Mouse (Mus musculus) CH12.LX (cell line): Measurements from ENCODE around the gene Olfr656. TPM values are rescaled to one million over a fixed set of nuclear protein-coding genes. Genes with fewer than 3 reads are reported as not detected.

ENCODE experiments used
- DNase-seq: peaks from one replicate; pipeline ENCODE4 v3.0.0-alpha.2; 2013; ENCODE audit errors: extremely low read depth
- H3K27ac ChIP-seq: 2 replicates; pipeline ENCODE4 v1.5.1; 2012; ENCODE audit warnings: low read depth, mild to moderate bottlenecking, control low read depth, moderate library complexity; ENCODE audit not compliant: insufficient read depth
- H3K27me3 ChIP-seq: replicated peaks from 2 replicates; pipeline ENCODE3; 2012; ENCODE audit warnings: inconsistent platforms
- H3K36me3 ChIP-seq, 2 experiments: replicated peaks in 1 of 2; 2 replicates each; pipeline versions ENCODE3 to v1.6.1; 2012; ENCODE audit warnings: inconsistent platforms in 1 of 2, low read length in 1 of 2, mild to moderate bottlenecking in 1 of 2, mixed read lengths in 1 of 2, moderate library complexity in 1 of 2; ENCODE audit not compliant: control insufficient read depth in 1 of 2, insufficient read depth in 1 of 2
- H3K4me1 ChIP-seq, 2 experiments: 2 replicates each; pipeline ENCODE4 v1.6.1; 2012; ENCODE audit warnings: inconsistent platforms in 1 of 2, moderate library complexity in 1 of 2; ENCODE audit not compliant: insufficient read depth in 2 of 2, control insufficient read depth in 1 of 2
- H3K4me2 ChIP-seq: 2 replicates; pipeline ENCODE4 v1.6.1; 2012; ENCODE audit warnings: low read depth, mild to moderate bottlenecking, control low read depth; ENCODE audit not compliant: poor library complexity, insufficient read depth, severe bottlenecking
- H3K4me3 ChIP-seq, 3 experiments: fragments of 150-350 bp in 1 of 3; sonication (generic) in 1 of 3; replicated peaks in 1 of 3; 2 replicates each; pipeline versions ENCODE3 to v1.5.1; 2011 to 2012; ENCODE audit warnings: low read depth in 2 of 3, low read length in 2 of 3, mild to moderate bottlenecking in 2 of 3, moderate library complexity in 2 of 3, control low read depth in 1 of 3, improper control_type of control experiment in 1 of 3, inconsistent platforms in 1 of 3, mixed read lengths in 1 of 3; ENCODE audit not compliant: poor library complexity in 1 of 3
- H3K79me2 ChIP-seq: replicated peaks from 2 replicates; pipeline ENCODE4 v1.6.1; 2012; ENCODE audit warnings: mild to moderate bottlenecking, moderate library complexity; ENCODE audit not compliant: control insufficient read depth, poor library complexity, insufficient read depth, severe bottlenecking; ENCODE audit errors: extremely low read depth
- H3K9ac ChIP-seq: 2 replicates; pipeline ENCODE4 v1.6.1; 2012; ENCODE audit warnings: low read depth, mild to moderate bottlenecking, control low read depth, moderate library complexity; ENCODE audit not compliant: insufficient read depth
- H3K9me3 ChIP-seq: replicated peaks from 2 replicates; pipeline ENCODE3; 2012; ENCODE audit warnings: low read length, inconsistent platforms, mixed read lengths
- BHLHE40 ChIP-seq: IDR thresholded peaks from 2 replicates; pipeline ENCODE4 v1.6.1; 2011; ENCODE audit warnings: mild to moderate bottlenecking, low read depth, low read length, improper control_type of control experiment
- CHD2 ChIP-seq: IDR thresholded peaks from 2 replicates; pipeline ENCODE4 v1.6.1; 2011; ENCODE audit warnings: low read length, improper control_type of control experiment
- CTCF ChIP-seq, 2 experiments: IDR thresholded peaks in 1 of 2; conservative IDR thresholded peaks in 1 of 2; 2 replicates each; pipeline ENCODE4 v1.5.1; 2011 to 2012; ENCODE audit warnings: low read depth in 2 of 2, low read length in 2 of 2, improper control_type of control experiment in 1 of 2, inconsistent platforms in 1 of 2, mild to moderate bottlenecking in 1 of 2, moderate library complexity in 1 of 2
- ELF1 ChIP-seq: IDR thresholded peaks from 2 replicates; pipeline ENCODE4 v1.6.1; 2014; ENCODE audit warnings: low read depth, mild to moderate bottlenecking, inconsistent platforms, low read length, improper control_type of control experiment
- EP300 ChIP-seq: IDR thresholded peaks from 2 replicates; pipeline ENCODE4 v1.6.1; 2011; ENCODE audit warnings: low read length, improper control_type of control experiment
- ETS1 ChIP-seq: conservative IDR thresholded peaks from 2 replicates; pipeline ENCODE4 v1.6.1; 2012; ENCODE audit warnings: low read depth, mild to moderate bottlenecking, inconsistent platforms, low read length, improper control_type of control experiment, moderate library complexity
- HCFC1 ChIP-seq: IDR thresholded peaks from 2 replicates; pipeline ENCODE4 v1.6.1; 2012; ENCODE audit warnings: low read depth, mild to moderate bottlenecking, inconsistent platforms, low read length, improper control_type of control experiment
- JUND ChIP-seq: conservative IDR thresholded peaks from 2 replicates; pipeline ENCODE4 v1.6.1; 2011; ENCODE audit warnings: low read depth, low read length, improper control_type of control experiment
- MAX ChIP-seq: IDR thresholded peaks from 2 replicates; pipeline ENCODE4 v1.6.1; 2011; ENCODE audit warnings: low read length, improper control_type of control experiment
- MEF2A ChIP-seq: IDR thresholded peaks from 2 replicates; pipeline ENCODE4 v1.6.1; 2014; ENCODE audit warnings: low read depth, mild to moderate bottlenecking, inconsistent platforms, low read length, improper control_type of control experiment, borderline replicate concordance
- NELFE ChIP-seq: IDR thresholded peaks from 2 replicates; pipeline ENCODE4 v1.6.1; 2011; ENCODE audit warnings: low read depth, low read length, improper control_type of control experiment
- NRF1 ChIP-seq: IDR thresholded peaks from 2 replicates; pipeline ENCODE4 v1.6.1; 2014; ENCODE audit warnings: low read depth, mild to moderate bottlenecking, inconsistent platforms, low read length, improper control_type of control experiment, moderate library complexity
- PAX5 ChIP-seq: IDR thresholded peaks from 2 replicates; pipeline ENCODE4 v1.6.1; 2012; ENCODE audit warnings: low read length, inconsistent platforms, mixed read lengths
- POLR2A ChIP-seq: IDR thresholded peaks from 2 replicates; pipeline ENCODE4 v1.6.1; 2011; ENCODE audit warnings: low read depth, mild to moderate bottlenecking, improper control_type of control experiment, low read length
- POLR2AphosphoS2 ChIP-seq: IDR thresholded peaks from 2 replicates; pipeline ENCODE4 v1.6.1; 2011; ENCODE audit warnings: low read depth, low read length, improper control_type of control experiment
- SIN3A ChIP-seq: IDR thresholded peaks from 2 replicates; pipeline ENCODE4 v1.6.1; 2012; ENCODE audit warnings: low read length, improper control_type of control experiment, inconsistent platforms
- SMC3 ChIP-seq: IDR thresholded peaks from 2 replicates; pipeline ENCODE4 v1.6.1; 2011; ENCODE audit warnings: low read depth, low read length, improper control_type of control experiment
- TBP ChIP-seq: conservative IDR thresholded peaks from 2 replicates; pipeline ENCODE4 v1.6.1; 2011; ENCODE audit warnings: low read depth, low read length, improper control_type of control experiment
- TCF12 ChIP-seq: IDR thresholded peaks from 2 replicates; pipeline ENCODE4 v1.6.1; 2014; ENCODE audit warnings: low read depth, mild to moderate bottlenecking, inconsistent platforms, low read length, improper control_type of control experiment
- USF1 ChIP-seq: IDR thresholded peaks from 2 replicates; pipeline ENCODE4 v1.6.1; 2014; ENCODE audit warnings: low read depth, mild to moderate bottlenecking, inconsistent platforms, low read length, improper control_type of control experiment
- ZC3H11A ChIP-seq: IDR thresholded peaks from 2 replicates; pipeline ENCODE4 v1.6.1; 2012; ENCODE audit warnings: low read depth, mild to moderate bottlenecking, inconsistent platforms, low read length, improper control_type of control experiment
- ZKSCAN1 ChIP-seq: IDR thresholded peaks from 2 replicates; pipeline ENCODE4 v1.6.1; 2012; ENCODE audit warnings: low read depth, inconsistent platforms, low read length, improper control_type of control experiment, borderline replicate concordance
- ZMIZ1 ChIP-seq: IDR thresholded peaks from 2 replicates; pipeline ENCODE4 v1.6.1; 2012; ENCODE audit warnings: low read depth, mild to moderate bottlenecking, inconsistent platforms, low read length, improper control_type of control experiment
- ZNF384 ChIP-seq: IDR thresholded peaks from 2 replicates; pipeline ENCODE4 v1.6.1; 2012; ENCODE audit warnings: low read depth, low read length, improper control_type of control experiment, inconsistent platforms
- dilution Hi-C: fragments of 300-500 bp; cut with MboI; formaldehyde crosslinking; loops from 2 replicates; pipeline ENCODE4 v1.14.3; 2020; ENCODE audit warnings: low sequenced_read_pairs; ENCODE audit not compliant: extremely low pct_unique_long_range_greater_than_20kb, extremely low pct_ligation_motif_present
- in situ Hi-C: fragments of 300-500 bp; cut with MboI; formaldehyde crosslinking; loops from 3 replicates; pipeline ENCODE4 v1.14.3; 2019; ENCODE audit warnings: low sequenced_read_pairs, low pct_ligation_motif_present, low pct_unique_long_range_greater_than_20kb, mixed read lengths
- polyA plus RNA-seq: library from polyadenylated mRNA; unstranded; fragments of >175 nt; gene quantifications from 2 replicates; pipeline ENCODE4 v1.2.1, GENCODE M21; 2012; ENCODE audit warnings: low read depth; ENCODE audit not compliant: insufficient read length
- total RNA-seq, 2 experiments: library from RNA; depleted of rRNA; stranded (reverse); fragments of 300-350 nt in 1 of 2; fragments of >200 nt in 1 of 2; gene quantifications; 2 replicates each; pipeline ENCODE4 v1.2.3; 2012 to 2014

Gene Olfr656
- total and polyA plus RNA-seq, 3 experiments, result not detected

- TF ChIP-seq SMC3 (peak; percentile 75), POLR2AphosphoS2 (no peak), POLR2A (no peak), CTCF (conservative IDR thresholded peaks at IDR 0.05 in 1 of 2, IDR thresholded peaks at IDR 0.05 in 1 of 2; ENCODE audit: low read depth in 2 of 2, low read length in 2 of 2) (peak; percentile 82 to 96), MAX (peak; percentile 72), ELF1 (no peak), PAX5 (no peak), NELFE (no peak), JUND (no peak), ZC3H11A (no peak)
- TF ChIP-seq, all 38 proteins: peak for 6
Observed at GRCm38 (mm10) chr7:104603173-104603572, 10.6 kb upstream of the Olfr656 start (continued).

- H3K36me3 ChIP-seq, result no peaks in the 10 kb centered on the region
- no peak overlapping the region for H3K9ac ChIP-seq
- no peak overlapping the region for H3K4me3 ChIP-seq
- H3K27me3 ChIP-seq, result no peaks in the 10 kb centered on the region
- H3K79me2 ChIP-seq, result no peaks in the 10 kb centered on the region
- no peaks in the 10 kb centered on the region for H3K9me3 ChIP-seq
- TF ChIP-seq ETS1 (no peak), EP300 (no peak), POLR2A (no peak), HCFC1 (no peak)
- in situ Hi-C loops, result no loop called here
- H3K4me2 ChIP-seq, result no peak overlapping the region
- H3K27ac ChIP-seq, result no peak overlapping the region
- H3K4me1 ChIP-seq, result no peaks in the 10 kb centered on the region
- no peak for DNase-seq
- dilution Hi-C loops, result no loop called here
Observed at GRCm38 (mm10) chr7:104604727-104605126, 9.0 kb upstream of the Olfr656 start.

DNA sequence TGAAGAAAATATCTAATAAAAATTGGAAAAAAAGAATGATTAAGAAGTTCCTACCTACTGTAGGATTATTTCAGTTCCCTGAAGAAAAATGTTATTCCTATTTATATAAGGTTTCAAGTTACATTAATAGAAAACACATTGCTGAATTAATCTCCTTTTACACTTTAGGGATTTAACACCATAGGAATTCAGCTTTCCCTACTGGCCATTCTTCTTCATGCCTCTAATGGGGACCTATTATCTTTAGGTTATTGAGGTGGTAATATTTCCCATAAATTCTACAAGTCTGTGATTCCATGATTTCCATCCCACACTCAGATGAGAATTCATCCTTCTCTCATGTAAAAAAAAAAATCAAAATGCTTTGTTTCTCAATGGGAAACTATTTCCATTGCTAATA lies 10.7 kb downstream of the Olfr656 start, which contains the start of gene Olfr657:
Gene Olfr657 (plus strand): TSS at position 301 of the 400 bp plus-strand sequence.
- no peaks in the 10 kb centered on the region for H3K27me3 ChIP-seq
- H3K79me2 ChIP-seq, result no peaks in the 10 kb centered on the region
- H3K4me2 ChIP-seq, result no peak within 1 kb of the TSS
- H3K27ac ChIP-seq, result no peak within 1 kb of the TSS
- in situ Hi-C loops (no loop called here), dilution Hi-C loops (no loop called here)
- H3K36me3 ChIP-seq, result no peaks in the 10 kb centered on the region
- DNase-seq, result no peak
- H3K9me3 ChIP-seq, result no peaks in the 10 kb centered on the region
- H3K4me3 ChIP-seq, result no peak within 1 kb of the TSS
- H3K9ac ChIP-seq, result no peak within 1 kb of the TSS
- no peaks in the 10 kb centered on the region for H3K4me1 ChIP-seq
- TF ChIP-seq TCF12, result no peak
- TF ChIP-seq USF1, result no peak
- no peak for TF ChIP-seq BHLHE40
- TF ChIP-seq CHD2, result no peak
- TF ChIP-seq MAX, result no peak
- TF ChIP-seq NELFE, result no peak
- TF ChIP-seq EP300, result no peak
- TF ChIP-seq NRF1, result no peak
- TF ChIP-seq SMC3, result no peak
- no peak for TF ChIP-seq ZMIZ1
- no peak for TF ChIP-seq ELF1
- no peak for TF ChIP-seq TBP
- no peak for TF ChIP-seq ZNF384
- no peak for TF ChIP-seq MEF2A
- TF ChIP-seq JUND, result no peak
- no peak for TF ChIP-seq SIN3A
- TF ChIP-seq ZKSCAN1, result no peak
